Mouse (Mus musculus): ENCODE results near the gene Mgat5.

The Mgat5 gene

GRCm38 (mm10) chr1:127434829-127435228 is 230.0 kb downstream of the Mgat5 start:
- DNase-seq (ENCODE audit: low read depth, low spot score), result no peak

DNA sequence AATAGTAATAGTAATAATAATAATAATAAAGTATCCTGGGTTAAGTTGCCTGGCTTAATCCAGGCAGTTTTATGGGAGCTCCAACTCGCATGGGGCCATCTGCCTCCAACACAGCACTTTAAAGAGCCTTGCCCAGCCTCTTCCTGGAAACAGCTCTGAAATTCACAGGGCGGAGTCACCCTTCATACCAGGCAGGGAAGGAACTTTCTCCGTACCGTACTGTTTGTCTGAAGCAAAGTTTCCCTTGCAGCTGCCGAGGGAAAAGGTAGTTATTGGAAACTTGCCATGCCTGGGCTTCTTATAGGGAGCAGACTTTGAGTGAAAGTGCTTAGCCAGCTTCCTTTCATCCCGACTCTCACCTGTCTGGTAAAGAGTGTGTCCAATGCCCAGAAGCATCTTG is 232.3 kb downstream of the Mgat5 start:
- no peak for DNase-seq (ENCODE audit: low read depth, low spot score)

GRCm38 (mm10) chr1:127439452-127439891 is 234.7 kb downstream of the Mgat5 start:
- DNase-seq (ENCODE audit: low read depth, low spot score), result no peak

GRCm38 (mm10) chr1:127441007-127441406 is 236.2 kb downstream of the Mgat5 start:
- DNase-seq (ENCODE audit: low read depth, low spot score), result no peak

DNA sequence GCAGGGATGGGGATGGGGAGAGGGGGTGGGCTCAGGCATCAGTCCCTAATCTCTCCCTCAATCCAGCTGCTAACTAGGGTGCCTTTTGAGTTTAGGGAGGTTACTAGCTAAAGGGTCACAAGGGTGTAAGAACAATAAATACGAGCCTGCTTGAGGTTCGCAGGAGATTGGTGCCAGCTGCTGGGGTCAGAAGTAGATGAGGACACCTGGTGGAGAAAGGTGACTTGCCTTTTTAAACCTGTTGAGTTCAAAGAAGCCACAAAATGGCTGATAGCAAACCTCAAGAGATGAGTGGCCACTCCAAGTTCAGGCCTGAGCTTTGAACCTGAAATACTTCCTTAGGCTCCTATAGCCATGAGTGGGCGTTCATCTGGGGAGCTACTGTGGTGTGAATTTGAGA is 236.9 kb downstream of the Mgat5 start:
- DNase-seq (ENCODE audit: low read depth, low spot score), result no peak

DNA sequence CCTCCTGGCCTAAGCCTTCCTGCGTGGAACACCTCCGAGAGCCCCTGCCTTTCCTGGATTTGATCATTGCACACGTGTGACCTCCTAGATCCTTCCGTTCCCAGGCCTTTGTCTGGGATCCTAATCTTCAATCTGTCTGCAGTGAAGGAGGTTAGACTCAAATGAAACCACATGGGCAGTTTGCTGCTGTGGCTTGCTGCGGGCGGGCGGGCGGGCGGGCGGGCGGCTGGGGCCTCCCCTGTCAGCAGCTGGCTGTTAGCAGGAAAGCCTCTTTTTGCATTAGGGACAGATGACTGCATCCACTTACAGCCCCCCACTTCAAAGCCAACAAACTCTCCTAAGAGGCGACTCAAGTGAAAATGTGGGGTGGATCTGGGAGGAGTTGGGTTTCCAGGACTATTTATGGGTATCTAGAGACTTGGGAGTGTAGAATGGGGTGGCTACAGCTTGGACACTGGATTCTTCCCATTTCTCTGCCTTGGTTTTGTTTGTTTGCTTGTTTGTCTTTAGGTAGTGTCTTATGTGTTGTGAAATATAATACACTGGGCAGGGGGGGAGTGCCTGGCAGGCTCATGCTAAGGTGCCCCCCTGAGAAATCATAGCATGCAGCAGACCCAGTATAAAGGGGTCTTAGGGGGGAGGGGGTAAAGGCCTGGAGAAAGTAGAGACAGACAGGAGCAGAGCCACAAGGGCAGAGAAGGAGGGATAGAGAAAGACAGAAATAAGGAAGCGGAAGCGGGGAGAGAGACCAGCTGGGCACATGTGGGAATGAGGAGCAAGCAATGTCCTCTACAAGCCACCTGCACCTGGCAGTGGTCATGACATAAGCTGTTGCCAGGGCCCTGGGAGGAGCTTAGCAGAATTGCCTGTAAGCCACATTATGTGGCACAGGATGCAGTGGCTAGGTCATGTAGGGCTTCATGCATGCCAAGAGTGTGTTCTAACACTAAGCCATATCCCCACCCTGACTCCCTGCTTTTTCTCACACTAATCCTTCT is 238.4 kb downstream of the Mgat5 start:
- no peak for DNase-seq (ENCODE audit: low read depth, low spot score)

DNA sequence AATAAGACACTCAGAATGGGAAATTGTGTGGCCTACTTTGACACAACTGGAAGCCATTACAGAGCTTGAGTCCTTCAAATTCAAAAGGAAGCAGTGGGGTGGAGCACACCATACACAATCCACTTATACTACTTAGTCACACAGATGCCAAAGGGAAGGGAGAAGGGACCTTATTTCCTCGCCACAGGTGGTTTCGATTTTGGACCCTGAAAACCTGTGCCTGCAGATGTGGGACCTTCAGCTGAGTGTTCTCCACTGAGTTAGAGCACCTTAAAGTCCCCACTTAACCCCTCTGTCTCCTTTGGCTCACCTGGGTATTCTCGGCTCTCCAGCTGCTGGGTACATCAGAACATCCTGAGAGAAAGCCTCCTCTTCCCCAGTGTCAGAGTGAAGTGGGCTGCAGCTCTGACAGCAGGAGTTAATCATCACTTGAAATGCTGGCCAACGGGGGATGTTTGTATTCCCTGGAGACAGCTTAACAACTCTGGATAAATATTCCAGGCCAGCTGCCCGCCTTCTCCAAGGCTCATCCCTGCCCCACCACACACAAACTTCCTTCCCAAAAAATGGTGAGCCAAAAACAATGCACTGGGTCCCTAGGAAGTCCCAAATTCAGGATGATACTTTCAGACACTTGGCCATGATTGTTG is 240.1 kb downstream of the Mgat5 start:
- no peak for DNase-seq (ENCODE audit: low read depth, low spot score)

DNA sequence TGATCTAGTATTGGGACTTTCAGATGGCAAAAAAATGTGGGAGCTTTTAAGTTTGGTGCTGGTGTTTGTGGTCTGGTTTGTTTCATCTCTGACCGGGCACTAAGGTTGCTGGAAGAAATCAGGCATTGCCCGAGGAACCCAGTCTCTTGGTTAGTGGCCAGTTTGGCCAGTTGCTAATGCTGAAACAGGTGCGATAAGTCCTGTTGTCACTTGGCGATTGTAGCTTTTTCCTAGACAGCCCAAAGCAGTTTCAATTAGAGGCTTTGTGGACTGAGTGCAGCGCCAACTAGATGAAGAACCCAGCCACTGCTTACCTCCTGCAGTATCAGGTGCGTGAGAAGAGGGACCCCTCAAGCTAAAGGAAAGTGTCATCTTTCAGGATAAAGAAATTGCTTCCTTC is 248.6 kb downstream of the Mgat5 start:
- DNase-seq (ENCODE audit: low read depth, low spot score), result no peak

DNA sequence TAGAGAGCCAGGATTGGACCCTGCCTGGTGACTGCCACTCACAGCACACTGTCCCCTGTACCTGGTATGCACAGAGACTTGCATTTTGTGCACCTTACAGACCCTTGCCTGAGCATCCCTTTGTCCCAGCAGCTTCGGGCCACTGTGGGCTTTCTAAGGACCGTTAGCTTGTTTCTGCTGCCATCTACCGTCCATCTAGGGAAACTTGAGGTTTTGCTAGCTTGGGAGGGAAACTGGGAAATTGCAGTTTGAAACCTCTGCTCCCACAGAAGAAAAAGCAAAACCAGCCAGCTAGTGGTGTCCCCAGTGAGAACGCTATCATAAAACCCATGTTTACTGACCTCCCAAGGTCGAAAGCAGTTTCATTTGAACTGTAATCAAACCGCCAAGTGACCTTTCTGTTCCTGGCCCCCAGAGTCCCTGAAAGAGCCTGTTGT is 254.2 kb downstream of the Mgat5 start:
- DNase-seq (ENCODE audit: low read depth, low spot score), result no peak

DNA sequence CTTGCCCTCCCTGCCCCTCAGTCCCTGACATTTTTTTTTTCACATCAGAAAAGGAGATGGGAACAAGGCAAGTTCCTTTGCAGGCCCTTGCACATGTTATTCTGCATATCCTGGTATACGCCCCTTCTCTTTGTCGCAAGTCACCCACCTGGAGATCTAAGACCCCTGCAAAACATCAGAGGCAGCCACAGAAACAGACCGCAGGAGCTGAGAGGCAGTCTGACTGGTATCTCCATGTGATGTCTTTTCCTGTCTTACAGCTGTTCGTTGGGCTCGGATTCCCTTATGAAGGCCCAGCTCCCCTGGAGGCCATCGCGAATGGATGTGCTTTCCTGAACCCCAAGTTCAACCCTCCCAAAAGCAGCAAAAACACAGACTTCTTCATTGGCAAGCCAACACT is 254.8 kb downstream of the Mgat5 start:
- DNase-seq (ENCODE audit: low read depth, low spot score), result no peak

DNA sequence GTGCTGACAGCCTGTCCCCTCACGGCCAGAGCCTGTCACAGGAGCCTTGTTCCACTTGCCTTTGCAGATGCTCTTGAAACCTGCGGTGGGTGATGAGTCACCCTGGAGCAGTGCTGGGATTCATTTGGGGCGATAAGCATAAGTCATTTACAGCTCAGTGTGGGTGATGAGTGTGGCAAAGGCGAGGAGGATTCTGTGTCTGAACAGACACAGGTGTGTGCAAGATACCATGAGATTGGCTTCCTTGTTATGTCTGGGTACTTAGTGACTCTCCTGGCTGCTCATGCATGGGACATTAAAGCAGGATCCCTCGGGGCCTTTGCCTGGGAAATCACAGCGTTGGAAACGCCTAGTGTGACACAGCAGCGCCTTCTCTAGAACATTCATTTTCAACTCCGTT is 256.2 kb downstream of the Mgat5 start:
- DNase-seq (ENCODE audit: low read depth, low spot score), result no peak

GRCm38 (mm10) chr1:127464041-127464440 is 259.2 kb downstream of the Mgat5 start:
- DNase-seq (ENCODE audit: low read depth, low spot score), result no peak

GRCm38 (mm10) chr1:127465292-127465691 is 260.5 kb downstream of the Mgat5 start:
- DNase-seq (ENCODE audit: low read depth, low spot score), result no peak

DNA sequence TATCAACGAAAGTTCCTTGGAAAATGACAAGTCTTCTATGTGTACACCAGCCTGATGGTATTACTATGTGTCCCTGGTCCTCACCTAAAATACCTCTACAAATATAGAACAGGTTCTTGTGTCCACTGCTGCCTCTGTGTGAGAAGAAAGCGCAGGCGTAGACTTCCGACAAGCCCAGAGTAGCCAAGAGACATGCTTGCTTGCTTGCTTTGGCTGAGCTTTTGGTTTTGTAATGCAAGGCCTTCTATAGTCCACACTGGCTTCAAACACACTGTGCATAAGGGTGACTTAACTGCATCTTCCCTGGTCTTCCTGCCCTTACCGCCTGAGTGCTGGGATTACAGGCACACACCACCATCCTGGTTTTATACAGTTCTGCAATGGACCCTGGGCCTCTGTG is 262.4 kb downstream of the Mgat5 start:
- DNase-seq (ENCODE audit: low read depth, low spot score), result no peak

- DNase-seq (ENCODE audit: low read depth, low spot score), result no peak
Measured at GRCm38 (mm10) chr1:127470175-127470574, 265.4 kb downstream of the Mgat5 start.

DNA sequence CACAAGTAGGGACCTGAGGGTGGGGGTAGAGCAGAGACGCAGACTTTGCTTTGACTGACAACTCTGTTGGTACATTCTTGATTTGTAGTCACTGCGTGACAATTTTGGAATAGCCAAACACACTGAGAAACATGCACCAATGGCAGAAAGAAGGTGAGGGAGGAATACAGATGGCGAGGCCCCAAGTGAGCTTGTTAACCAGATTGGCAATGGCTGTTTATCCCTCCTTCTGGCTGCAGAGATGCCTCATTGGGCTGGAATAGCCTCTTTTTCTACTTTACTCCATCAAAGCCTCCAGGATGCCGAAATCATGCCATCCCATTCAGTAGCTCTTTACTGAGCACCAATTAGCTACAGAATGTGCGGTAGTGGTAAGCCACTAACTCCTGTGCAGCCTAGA is 270.9 kb downstream of the Mgat5 start:
- no peak for DNase-seq (ENCODE audit: low read depth, low spot score)

DNA sequence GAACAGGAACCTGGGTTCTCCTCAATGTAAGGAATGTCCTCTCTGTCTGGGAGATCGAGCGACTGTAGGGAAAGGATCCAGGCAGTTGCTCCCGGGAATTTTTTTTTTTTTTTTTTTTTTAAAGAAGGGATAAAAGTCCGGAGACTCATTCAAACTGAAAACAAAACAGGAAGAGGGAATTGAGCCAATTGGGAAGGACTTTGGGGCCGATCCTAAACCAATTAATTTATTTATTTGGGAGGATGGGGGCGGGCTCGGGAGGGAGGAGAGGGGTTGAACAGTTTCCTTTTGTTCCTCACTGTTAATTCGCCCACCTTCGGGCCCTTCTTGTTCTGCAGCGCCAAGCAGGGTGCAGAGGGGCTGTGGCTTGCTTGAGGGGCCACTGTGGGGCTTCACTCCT is 278.1 kb downstream of the Mgat5 start:
- DNase-seq (ENCODE audit: low read depth, low spot score), result no peak

GRCm38 (mm10) chr1:127484188-127484587 is 279.4 kb downstream of the Mgat5 start:
- no peak for DNase-seq (ENCODE audit: low read depth, low spot score)

DNA sequence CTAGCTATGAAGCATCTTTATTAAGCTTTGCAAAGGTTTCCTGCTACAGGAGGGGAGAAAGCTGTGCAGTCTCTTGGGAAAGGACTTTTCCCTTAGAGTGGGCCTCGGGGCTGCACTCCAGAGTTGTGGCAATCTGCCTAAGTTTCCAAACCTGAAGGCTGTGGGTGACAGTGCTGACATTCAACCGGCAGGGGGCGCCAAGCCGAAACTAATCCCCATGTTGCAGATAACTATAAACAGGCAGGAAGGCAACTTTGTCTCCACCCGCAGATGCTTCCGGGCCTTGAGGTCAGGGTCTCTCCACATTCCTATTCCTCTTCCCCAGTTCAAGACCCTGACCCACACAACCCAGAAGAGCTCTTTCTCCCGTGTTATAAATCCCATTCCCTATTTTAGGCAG is 280.0 kb downstream of the Mgat5 start:
- DNase-seq (ENCODE audit: low read depth, low spot score), result peak; percentile 33

GRCm38 (mm10) chr1:127487161-127487560 is 282.3 kb downstream of the Mgat5 start:
- DNase-seq (ENCODE audit: low read depth, low spot score), result peak; percentile 16

DNA sequence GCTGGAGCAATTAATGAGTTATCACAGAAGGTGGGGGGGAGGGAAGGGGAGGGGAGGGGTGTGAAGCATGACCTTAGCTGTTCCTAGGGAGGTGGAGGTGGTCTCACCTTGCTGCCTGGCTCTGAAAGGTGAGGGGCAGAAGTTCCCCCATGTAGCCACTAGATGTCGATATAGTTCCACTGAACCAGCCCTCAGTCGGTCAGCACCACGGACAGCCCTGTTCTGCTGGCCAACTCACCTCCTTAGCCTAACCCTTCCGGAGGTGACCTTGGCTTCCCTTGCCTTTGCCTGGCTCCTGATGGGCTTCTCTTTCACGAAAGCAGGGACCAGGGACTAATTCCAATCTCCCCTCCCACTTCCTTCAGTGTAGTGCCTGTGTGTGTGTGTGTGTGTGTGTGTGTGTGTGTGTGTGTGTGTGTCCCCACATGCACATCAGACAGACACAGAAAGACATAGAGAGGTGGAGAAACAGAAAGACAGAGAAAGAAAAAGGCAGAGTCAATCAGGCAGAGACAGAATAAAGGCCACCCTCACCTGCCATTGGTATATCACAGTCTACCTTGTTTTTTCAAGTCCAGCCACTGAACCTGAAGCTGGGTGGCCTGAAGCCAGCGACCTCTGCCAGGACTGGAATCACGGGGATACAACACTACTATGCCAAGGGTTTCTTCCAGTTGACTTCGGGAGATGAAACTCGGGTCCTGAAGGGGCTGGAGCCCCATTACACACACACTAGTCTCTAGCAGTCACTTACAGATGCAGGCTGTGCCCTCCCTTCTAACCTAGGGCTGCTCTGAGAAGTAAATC is 292.1 kb downstream of the Mgat5 start:
- no peak for DNase-seq (ENCODE audit: low read depth, low spot score)

GRCm38 (mm10) chr1:127498746-127499145 is 293.9 kb downstream of the Mgat5 start:
- no peak for DNase-seq (ENCODE audit: low read depth, low spot score)
